Mouse (Mus musculus) Patski (cell line): ENCODE results near the gene Nuak2. TPM values are rescaled to one million over a fixed set of nuclear protein-coding genes. Genes with fewer than 3 reads are reported as not detected.
A peak's percentile ranks its signal among the peaks of the same experiment; 100 is the strongest.

Experiments
- ATAC-seq: fragments of 100-300 bp; one replicate; pipeline ENCODE4 v1.8.0; 2021
- CTCF ChIA-PET: fragments of 350-600 bp; sonication (Branson Sonifier 250); formaldehyde crosslinking; loops from one replicate; lab custom pipeline; 2022; ENCODE audit warnings: inconsistent platforms; lab: Charles Lee
- POLR2A ChIA-PET: fragments of 350-600 bp; sonication (Branson Sonifier 250); formaldehyde crosslinking; loops from one replicate; lab custom pipeline; 2022; ENCODE audit warnings: antibody characterized with exemption, inconsistent platforms; lab: Charles Lee
- DNase-seq: peaks from one replicate; pipeline ENCODE4 v3.0.0-alpha.2; 2011; ENCODE audit warnings: low read depth, low spot score
- H3K27me3 ChIP-seq: fragments of 371-371 bp; one replicate; pipeline ENCODE4 v1.5.1; 2021
- CTCF ChIP-seq: fragments of 100-300 bp; IDR thresholded peaks from one replicate; pipeline ENCODE4 v1.5.1; 2021
- in situ Hi-C: fragments of 300-500 bp; cut with MboI; formaldehyde crosslinking; loops from 3 replicates; pipeline ENCODE4 v1.11.1; 2018; ENCODE audit warnings: low pct_unique_long_range_greater_than_20kb, mixed read lengths
- polyA plus RNA-seq: library from polyadenylated mRNA; unstranded; gene quantifications from one replicate; pipeline ENCODE4 v1.2.3, GENCODE M21; 2021

The Nuak2 gene
- polyA plus RNA-seq, 1 experiment from 2014 or later, result 110 TPM

DNA sequence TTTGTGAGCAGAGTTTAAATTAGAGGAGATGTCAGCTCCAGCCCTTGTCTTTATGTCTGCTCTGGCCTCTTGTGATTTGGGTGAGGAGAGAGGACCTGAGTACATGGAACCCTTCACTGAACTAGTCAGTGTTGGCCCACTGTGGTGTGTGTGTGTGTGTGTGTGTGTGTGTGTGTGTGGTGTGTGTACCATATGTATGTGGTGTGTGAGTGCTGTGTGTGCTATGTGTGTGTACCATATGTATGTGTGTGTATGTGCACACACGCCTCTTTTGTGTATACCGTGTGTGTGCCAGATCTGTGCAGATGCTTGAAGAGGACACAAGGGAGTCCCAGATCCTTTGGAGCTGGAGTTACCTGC lies 33.8 kb upstream of the Nuak2 start:
- ATAC-seq (no peak), DNase-seq (no peak)
- in situ Hi-C loops, result loop anchor here (25.0 kb wide), 1 partner anchor 545 kb away; the partner anchor contains the start of gene Slc26a9
- POLR2A ChIA-PET, result interaction anchor here (1.0 kb wide), 1 partner anchor 9 kb away, joined by 4 read pairs; no protein-coding TSS in a partner anchor
- CTCF ChIA-PET, result interaction anchor here (0.9 to 1.1 kb wide), 2 partner anchors 9 to 15 kb away, joined by 3 to 4 read pairs; no protein-coding TSS in a partner anchor
- H3K27me3 ChIP-seq, result no peaks in the 10 kb centered on the region
- TF ChIP-seq CTCF, result no peak

DNA sequence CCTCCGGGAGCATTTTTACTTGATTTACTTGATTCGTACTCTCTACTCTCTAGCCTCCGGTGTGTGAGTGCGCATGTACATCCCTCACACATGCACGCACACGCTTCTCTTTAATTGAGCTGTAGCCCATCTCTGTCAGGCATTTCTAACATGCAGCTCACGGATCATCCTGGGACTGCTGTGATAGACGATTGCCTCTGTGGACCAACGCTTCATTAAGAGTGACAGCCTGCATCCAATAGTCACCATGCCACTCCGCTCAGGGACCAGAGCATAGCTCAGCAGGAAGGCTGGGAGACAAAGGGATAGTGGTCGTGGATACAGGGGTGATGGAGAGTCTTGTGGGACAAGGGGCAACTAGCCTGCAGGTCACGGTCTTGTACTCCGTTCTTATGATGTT lies 32.9 kb upstream of the Nuak2 start:
- no peak for TF ChIP-seq CTCF
- in situ Hi-C loops, result loop anchor here (25.0 kb wide), 1 partner anchor 546 kb away; the partner anchor contains the start of gene Slc26a9
- CTCF ChIA-PET, result interaction anchor here (0.9 to 1.1 kb wide), 4 partner anchors 8 to 127 kb away, joined by 3 to 4 read pairs (median 4); no protein-coding TSS in a partner anchor

DNA sequence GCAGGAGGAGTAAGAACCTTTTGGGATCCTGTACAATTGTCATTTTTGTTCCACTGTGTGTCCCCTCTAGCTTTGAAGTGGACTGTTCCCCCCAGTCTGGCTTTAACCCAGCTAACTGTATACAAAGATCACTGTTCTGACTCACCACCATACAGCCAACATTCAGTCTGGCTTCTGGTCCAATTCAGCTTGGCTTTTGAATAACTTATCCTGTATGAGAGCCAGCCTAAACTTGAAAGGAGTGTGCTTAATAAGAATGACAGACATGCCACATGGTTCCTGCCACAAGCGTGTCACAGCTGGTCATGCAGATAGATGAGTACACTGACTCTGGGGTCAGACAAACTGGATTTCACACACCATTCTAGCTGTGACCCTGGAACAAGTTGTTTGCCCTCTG lies 29.2 kb upstream of the Nuak2 start:
- ChIA-PET CTCF (interaction anchor here (1.1 kb wide), 1 partner anchor 26 kb away, joined by 5 read pairs; no protein-coding TSS in a partner anchor), POLR2A (interaction anchor here (0.9 to 1.4 kb wide), 3 partner anchors 11 to 17 kb away, joined by 3 to 5 read pairs (median 3); partner anchors contain the start of gene Klhdc8a)
- in situ Hi-C loops, result loop anchor here (25.0 kb wide), 1 partner anchor 549 kb away; the partner anchor contains the start of gene Slc26a9
- TF ChIP-seq CTCF, result no peak
- H3K27me3 ChIP-seq, result no peaks in the 10 kb centered on the region
- ATAC-seq, result no peak
- no peak for DNase-seq

More for the DNA sequence above, 32.9 kb upstream of the Nuak2 start:
- DNase-seq, result no peak
- POLR2A ChIA-PET, result no interaction called here
- no peaks in the 10 kb centered on the region for H3K27me3 ChIP-seq
- no peak for ATAC-seq

DNA sequence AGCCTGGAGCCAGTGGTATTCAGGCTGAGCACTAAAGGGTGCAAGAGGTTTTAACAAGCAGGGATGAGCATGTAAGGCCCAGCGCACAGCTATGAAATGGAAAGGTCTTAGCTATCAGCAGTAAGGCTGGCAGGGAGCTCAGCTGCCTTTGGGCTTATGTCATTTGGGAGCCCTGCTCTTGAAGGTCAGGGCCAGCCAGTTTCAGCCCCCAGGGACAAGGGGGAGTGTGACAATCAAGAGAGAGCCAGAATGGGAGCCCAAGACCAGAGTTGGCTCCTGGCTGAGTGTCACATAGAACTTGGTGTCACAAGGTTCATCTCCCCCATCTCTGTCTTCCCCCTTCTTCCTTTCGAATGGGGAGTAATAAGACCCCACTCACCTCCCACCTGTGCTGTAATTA lies 28.5 kb upstream of the Nuak2 start:
- POLR2A ChIA-PET, result interaction anchor here (1.2 to 1.9 kb wide), 4 partner anchors 11 to 129 kb away, joined by 3 to 5 read pairs (median 4); partner anchors contain the start of gene Klhdc8a
- ATAC-seq, result no peak
- DNase-seq, result no peak
- H3K27me3 ChIP-seq, result no peaks in the 10 kb centered on the region
- in situ Hi-C loops, result loop anchor here (25.0 kb wide), 1 partner anchor 550 kb away; the partner anchor contains the start of gene Slc26a9
- no peak for TF ChIP-seq CTCF
- CTCF ChIA-PET, result interaction anchor here (0.7 to 1.7 kb wide), 5 partner anchors 20 to 68 kb away, joined by 3 to 5 read pairs (median 4); no protein-coding TSS in a partner anchor

DNA sequence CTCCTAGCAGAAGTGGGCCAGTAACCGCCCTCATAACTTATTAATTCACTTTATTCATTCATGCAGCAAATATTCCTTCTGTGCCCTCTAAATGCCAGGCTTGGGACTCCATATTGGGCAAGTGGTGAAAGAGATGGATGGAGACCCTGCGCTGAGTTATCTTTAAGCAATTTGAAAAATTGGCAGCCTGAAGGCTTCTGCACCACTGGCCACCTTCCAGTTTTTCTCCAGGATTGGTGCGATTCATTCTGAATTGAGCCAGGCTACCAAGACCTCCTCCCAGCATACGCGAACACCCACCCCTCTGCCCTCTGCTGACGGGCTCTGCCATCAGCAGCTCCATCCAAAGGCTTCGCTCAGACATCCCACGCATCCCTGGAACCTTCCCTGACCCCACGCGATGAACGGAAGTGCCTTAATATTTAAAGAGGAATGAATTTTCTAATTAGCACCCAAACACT lies 27.9 kb upstream of the Nuak2 start:
- no peak for TF ChIP-seq CTCF
- ATAC-seq (peak; percentile 18), DNase-seq (no peak)
- POLR2A ChIA-PET, result interaction anchor here (0.7 to 1.9 kb wide), 4 partner anchors 11 to 129 kb away, joined by 4 to 5 read pairs (median 4); no protein-coding TSS in a partner anchor
- in situ Hi-C loops, result loop anchor here (25.0 kb wide), 1 partner anchor 551 kb away; the partner anchor contains the start of gene Slc26a9
- H3K27me3 ChIP-seq, result no peaks in the 10 kb centered on the region
- CTCF ChIA-PET, result interaction anchor here (0.7 to 1.7 kb wide), 4 partner anchors 20 to 67 kb away, joined by 3 to 4 read pairs (median 4); no protein-coding TSS in a partner anchor

DNA sequence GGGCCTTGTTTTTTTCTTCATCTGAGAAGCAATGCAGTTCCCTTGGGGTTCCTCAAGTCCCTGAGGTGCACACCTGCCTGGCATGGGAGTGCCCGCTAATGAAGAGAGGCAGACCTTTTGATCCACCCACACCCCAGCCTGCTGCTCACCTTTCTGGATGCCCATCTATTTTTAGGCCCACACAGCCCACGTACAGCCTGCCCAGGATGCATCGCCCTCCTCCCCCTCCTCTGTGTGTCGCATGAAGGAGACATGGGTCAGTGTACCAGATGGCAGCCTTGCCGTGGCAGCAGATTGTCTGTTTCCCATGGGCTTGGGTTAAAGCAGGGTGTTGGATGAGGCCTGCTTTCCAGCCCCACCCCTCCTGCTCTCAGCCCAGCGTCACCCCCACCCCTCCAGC lies 26.0 kb upstream of the Nuak2 start:
- no peaks in the 10 kb centered on the region for H3K27me3 ChIP-seq
- ATAC-seq (no peak), DNase-seq (no peak)
- CTCF ChIA-PET, result no interaction called here
- no peak for TF ChIP-seq CTCF
- POLR2A ChIA-PET, result interaction anchor here (1.1 kb wide), 2 partner anchors 11 to 96 kb away, joined by 3 read pairs; no protein-coding TSS in a partner anchor
- in situ Hi-C loops, result loop anchor here (25.0 kb wide), 1 partner anchor 553 kb away; the partner anchor contains the start of gene Slc26a9

DNA sequence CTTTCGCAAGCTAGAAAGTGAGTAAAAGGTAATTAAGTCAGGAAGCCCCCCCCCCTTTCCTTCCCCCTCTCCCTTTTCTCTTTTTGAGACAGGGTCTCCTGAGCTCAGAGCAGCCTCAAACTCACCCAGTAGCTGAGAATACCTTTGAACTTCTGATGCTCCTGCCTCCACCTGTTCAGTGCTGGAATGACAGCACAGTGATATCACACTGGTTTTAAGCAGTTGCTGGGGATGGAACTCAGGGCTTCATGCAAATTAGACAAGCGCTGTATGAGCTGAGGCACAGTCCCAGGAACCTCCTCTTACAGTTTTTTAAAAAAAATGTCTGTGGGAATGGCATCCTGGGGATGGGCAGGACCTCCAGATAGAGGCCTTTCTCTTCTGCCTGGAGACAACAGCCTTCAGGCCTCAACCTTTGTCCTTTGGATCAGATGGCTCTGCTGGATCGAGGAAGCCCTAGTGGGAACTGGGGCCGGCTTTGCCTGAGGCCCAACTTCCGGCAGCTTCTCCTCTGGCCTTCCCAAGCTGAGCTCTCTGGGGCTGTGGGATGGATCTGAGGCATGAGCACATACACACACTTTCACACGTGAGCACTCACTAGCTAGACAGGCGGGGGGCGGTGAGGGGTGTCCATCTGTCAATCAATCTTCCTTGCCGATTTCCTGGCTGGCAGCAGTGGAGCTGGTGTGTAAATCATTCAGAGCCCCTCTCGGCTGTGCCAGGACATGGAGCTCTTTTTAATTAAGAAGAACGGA lies 24.8 kb upstream of the Nuak2 start:
- ATAC-seq (peak; percentile 18), DNase-seq (no peak)
- POLR2A ChIA-PET, result interaction anchor here (0.8 to 2.8 kb wide), 13 partner anchors 9 to 99 kb away, joined by 3 to 18 read pairs (median 5); partner anchors contain the start of genes AC124108.1 and Lemd1
- in situ Hi-C loops, result loop anchor here (25.0 kb wide), 1 partner anchor 554 kb away; the partner anchor contains the start of gene Slc26a9
- CTCF ChIA-PET, result interaction anchor here (1.1 to 3.4 kb wide), 14 partner anchors 9 to 135 kb away, joined by 4 to 35 read pairs (median 6); no protein-coding TSS in a partner anchor
- TF ChIP-seq CTCF, result no peak
- H3K27me3 ChIP-seq, result no peaks in the 10 kb centered on the region

DNA sequence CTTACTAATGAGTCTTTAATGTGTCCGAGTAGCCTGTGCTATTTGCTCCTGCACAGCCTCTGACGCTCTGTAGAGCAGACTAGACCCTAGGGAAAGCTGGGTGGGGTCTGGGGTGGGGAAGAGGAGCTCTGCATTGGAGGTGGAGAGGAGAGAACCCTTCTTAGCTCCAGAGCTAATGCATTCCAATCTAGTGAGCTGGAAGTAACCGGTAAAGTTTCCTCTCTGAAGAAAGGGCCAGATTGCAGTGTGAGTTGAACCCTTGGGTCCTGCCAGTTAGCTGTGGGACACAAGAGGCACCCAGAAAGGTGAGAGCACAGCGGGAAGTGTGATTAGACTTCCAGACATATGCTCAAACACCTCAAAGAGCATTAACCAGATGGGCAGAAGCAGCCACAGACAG lies 24.2 kb upstream of the Nuak2 start:
- in situ Hi-C loops, result loop anchor here (25.0 kb wide), 1 partner anchor 554 kb away; the partner anchor contains the start of gene Slc26a9
- ATAC-seq (peak; percentile 6), DNase-seq (no peak)
- CTCF ChIA-PET, result interaction anchor here (1.1 to 3.4 kb wide), 16 partner anchors 9 to 136 kb away, joined by 4 to 35 read pairs (median 6); partner anchors contain the start of genes AC124108.1 and Lemd1
- H3K27me3 ChIP-seq, result no peaks in the 10 kb centered on the region
- POLR2A ChIA-PET, result interaction anchor here (0.7 to 2.8 kb wide), 17 partner anchors 9 to 289 kb away, joined by 3 to 18 read pairs (median 4); partner anchors contain the start of genes AC124108.1 and Lemd1
- TF ChIP-seq CTCF, result no peak

DNA sequence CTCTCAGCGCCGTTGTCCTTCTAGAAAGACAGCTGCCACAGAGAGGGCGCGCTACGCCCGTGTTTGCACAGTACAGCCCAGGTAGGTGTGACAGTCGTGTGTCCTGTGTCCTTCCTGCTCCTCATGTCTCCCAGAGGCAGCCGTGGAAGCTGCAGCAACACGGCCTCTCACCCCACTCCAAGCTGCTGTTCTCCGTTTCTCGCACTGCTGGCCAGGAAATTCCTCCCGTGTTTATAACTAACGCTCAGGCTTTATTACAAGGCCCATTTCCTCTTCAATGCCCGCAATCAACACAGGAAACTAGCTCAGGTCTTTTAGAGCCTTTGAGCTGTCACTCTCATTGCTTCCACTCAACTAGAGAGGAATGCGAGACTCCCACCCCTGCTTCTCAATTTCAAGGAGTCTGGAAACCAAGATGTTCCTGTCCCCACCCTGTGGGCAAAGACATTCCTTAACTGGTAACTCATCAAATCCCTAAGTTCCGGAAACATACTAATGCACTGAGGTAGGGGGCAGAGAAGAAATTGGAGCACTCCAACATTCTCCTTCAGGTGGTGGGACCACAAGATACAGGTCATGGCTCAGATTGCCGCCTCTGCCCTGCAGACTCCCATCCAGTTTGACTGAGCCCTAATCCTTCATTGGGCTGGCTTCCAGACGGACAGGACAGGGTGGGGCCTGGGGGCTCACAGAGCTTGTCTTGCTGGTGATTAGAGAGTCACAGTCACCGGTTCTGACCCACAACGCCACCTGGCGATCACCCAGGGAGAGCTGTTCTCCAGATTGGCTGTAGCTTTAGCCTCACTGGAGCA lies 23.4 kb upstream of the Nuak2 start:
- peak; percentile 97 for DNase-seq
- TF ChIP-seq CTCF, result no peak
- ATAC-seq, result peak; percentile 71
- ChIA-PET POLR2A (interaction anchor here (0.6 to 2.8 kb wide), 15 partner anchors 8 to 1356 kb away, joined by 3 to 18 read pairs (median 5); partner anchors contain the start of genes AC124108.1 and Lemd1), CTCF (interaction anchor here (0.8 to 3.4 kb wide), 28 partner anchors 8 to 182 kb away, joined by 3 to 35 read pairs (median 4); partner anchors contain the start of genes AC124108.1 and Lemd1)
- no peaks in the 10 kb centered on the region for H3K27me3 ChIP-seq
- in situ Hi-C loops, result loop anchor here (25.0 kb wide), 1 partner anchor 555 kb away; the partner anchor contains the start of gene Slc26a9
